Mouse (Mus musculus) heart, adult 2 months (tissue): ENCODE results near the gene Klk10.

Source experiments
- CTCF ChIP-seq: fragments of 200-600 bp; IDR thresholded peaks from 2 replicates; pipeline ENCODE4 v1.8.1; 2022; ENCODE audit warnings: antibody characterized with exemption, mild to moderate bottlenecking, moderate library complexity
- EP300 ChIP-seq: fragments of 200-500 bp; IDR thresholded peaks from 2 replicates; pipeline ENCODE4 v1.6.1; 2011; ENCODE audit warnings: low read depth, low read length, control low read depth; ENCODE audit not compliant: insufficient read depth
- POLR2A ChIP-seq: fragments of 200-500 bp; IDR thresholded peaks from 2 replicates; pipeline ENCODE4 v1.6.1; 2011; ENCODE audit warnings: mild to moderate bottlenecking, low read depth, low read length, control low read depth; ENCODE audit not compliant: insufficient read depth

DNA sequence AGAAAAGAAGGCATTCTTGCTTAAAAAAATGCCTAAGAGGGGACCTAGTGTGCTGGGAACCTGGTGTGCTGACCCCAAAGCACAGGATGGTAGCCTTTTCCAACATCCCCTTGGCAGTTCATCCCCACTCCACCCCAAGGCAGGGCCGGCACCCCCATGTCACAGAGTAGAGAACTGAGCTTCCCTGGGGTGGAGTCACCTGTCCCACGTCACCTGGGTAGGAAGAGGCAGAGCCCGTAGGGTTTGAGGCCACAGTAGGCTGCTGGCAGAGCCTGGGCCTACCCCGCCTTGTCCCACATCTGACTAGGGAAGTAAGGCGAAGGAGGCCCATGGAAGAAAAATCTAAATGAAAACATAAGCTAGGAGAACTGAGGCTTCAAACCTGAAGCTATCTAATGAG, 6.5 kb upstream of the Klk10 start, which contains the start of gene Klk11:
- TF ChIP-seq CTCF (no peak), EP300 (no peak), POLR2A (no peak)
